Mouse (Mus musculus) liver, embryonic 15.5 days (tissue): ENCODE data around the gene Nmrk2. TPM values are rescaled to one million over a fixed set of nuclear protein-coding genes. Genes with fewer than 3 reads are reported as not detected.

Experiments
- ATAC-seq: fragments of 200-750 bp; cut with Nextera tagmentation; 2 replicates; pipeline ENCODE4 v1.8.0; 2017; ENCODE audit warnings: moderate number of reproducible peaks, mild to moderate bottlenecking, moderate library complexity; ENCODE audit not compliant: insufficient read depth
- H3K27ac ChIP-seq: fragments of 300-500 bp; sonication (generic); replicated peaks from 2 replicates; pipeline ENCODE4 v1.5.1; 2015; ENCODE audit warnings: mild to moderate bottlenecking, inconsistent platforms
- H3K27me3 ChIP-seq: fragments of 300-500 bp; sonication (generic); 2 replicates; pipeline ENCODE4 v1.6.1; 2015; ENCODE audit warnings: mild to moderate bottlenecking, inconsistent platforms
- H3K36me3 ChIP-seq: fragments of 300-500 bp; sonication (generic); replicated peaks from 2 replicates; pipeline ENCODE4 v1.6.1; 2015; ENCODE audit warnings: moderate library complexity, mild to moderate bottlenecking, inconsistent platforms
- H3K4me1 ChIP-seq: fragments of 300-500 bp; sonication (generic); replicated peaks from 2 replicates; pipeline ENCODE4 v1.6.1; 2015; ENCODE audit warnings: inconsistent platforms
- H3K4me2 ChIP-seq: fragments of 300-500 bp; sonication (generic); 2 replicates; pipeline ENCODE4 v1.6.1; 2015; ENCODE audit warnings: moderate library complexity, mild to moderate bottlenecking, inconsistent platforms
- H3K4me3 ChIP-seq: fragments of 300-500 bp; sonication (generic); replicated peaks from 2 replicates; pipeline ENCODE4 v1.5.1; 2015; ENCODE audit warnings: mild to moderate bottlenecking, inconsistent platforms
- H3K9ac ChIP-seq: fragments of 300-500 bp; sonication (generic); 2 replicates; pipeline ENCODE4 v1.6.1; 2015; ENCODE audit warnings: moderate library complexity, mild to moderate bottlenecking, inconsistent platforms
- H3K9me3 ChIP-seq: fragments of 300-500 bp; sonication (generic); replicated peaks from 2 replicates; pipeline ENCODE4 v1.6.1; 2016; ENCODE audit warnings: inconsistent platforms
- WGBS: fragments of 180-500 bp; shearing (Covaris S2); methylation state at CpG from one replicate; pipeline ENCODE4 v1.1.7; 2015; ENCODE audit warnings: mixed read lengths; ENCODE audit not compliant: insufficient replicate concordance; 5-methylcytosine and 5-hydroxymethylcytosine counted together
- polyA plus RNA-seq: library from polyadenylated mRNA; unstranded; fragments of >200 nt; fragmentation: Nextera tagmentation; extraction: Ambion mirVana; gene quantifications from 2 replicates; pipeline ENCODE4 v1.2.1, GENCODE M21; 2015

Nmrk2 gene
- 0.09 TPM in 1 of 2 replicates, not detected in the other for polyA plus RNA-seq

DNA sequence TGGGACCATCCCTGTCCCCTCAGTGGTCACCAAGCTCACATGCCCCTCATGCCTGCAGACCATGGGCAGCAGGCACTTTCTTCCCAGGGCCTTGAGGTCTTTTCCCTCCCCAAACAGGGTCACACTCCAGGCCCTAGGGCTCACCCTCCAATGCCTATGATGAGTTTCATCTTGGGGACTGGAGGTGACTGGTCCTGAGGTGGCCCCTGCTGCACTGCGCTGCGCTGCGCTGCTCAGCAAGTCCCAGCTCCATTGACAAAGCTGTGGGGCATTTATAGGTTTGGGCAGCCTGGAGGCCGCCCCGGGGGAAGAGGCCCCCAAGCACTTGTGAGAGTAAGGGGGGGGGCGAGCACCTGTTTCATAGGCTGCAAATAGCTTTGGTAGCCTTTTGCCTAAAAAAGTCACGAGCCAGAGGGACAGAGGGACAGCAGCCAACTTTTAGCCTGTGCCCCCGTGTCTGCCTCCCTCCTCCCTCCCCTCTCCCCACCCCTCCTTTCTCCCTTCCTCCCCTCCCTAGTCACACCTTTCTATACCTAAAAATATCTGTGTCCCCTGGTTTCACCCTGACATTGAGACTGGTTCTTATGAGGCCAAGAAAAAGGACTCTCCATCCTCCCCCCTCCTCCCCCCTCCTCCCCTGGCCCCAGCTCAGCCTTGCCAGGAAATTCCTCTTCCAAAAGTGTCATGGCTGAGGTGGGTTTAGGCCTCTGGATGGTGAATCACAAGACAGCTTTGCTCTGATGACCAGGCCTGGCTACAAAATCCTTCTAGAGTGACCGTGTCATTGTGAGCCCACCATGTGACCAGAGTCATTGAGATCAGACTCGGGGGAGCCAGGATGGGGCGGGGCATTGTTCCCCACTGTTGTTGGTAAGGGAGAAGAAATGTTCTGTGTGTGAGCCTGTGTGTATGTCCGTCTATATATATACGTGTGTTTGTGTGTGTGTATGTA is at the start of gene Nmrk2:
TSS of gene Nmrk2 (minus strand) at position 245 of the 952 bp plus-strand sequence.
- Histone ChIP-seq H3K4me3 (no peak within 1 kb of the TSS), H3K27ac (no peak within 1 kb of the TSS), H3K9ac (no peak within 1 kb of the TSS), H3K36me3 (no peaks in the 10 kb centered on the region), H3K4me1 (peaks cover 22% of the 10 kb centered on the region), H3K9me3 (no peaks in the 10 kb centered on the region), H3K27me3 (peaks cover 40% of the 10 kb centered on the region), H3K4me2 (no peak within 1 kb of the TSS)
- ATAC-seq: no peak
- WGBS: 64% methylated on average over 13 of the region's 13 CpGs

DNA sequence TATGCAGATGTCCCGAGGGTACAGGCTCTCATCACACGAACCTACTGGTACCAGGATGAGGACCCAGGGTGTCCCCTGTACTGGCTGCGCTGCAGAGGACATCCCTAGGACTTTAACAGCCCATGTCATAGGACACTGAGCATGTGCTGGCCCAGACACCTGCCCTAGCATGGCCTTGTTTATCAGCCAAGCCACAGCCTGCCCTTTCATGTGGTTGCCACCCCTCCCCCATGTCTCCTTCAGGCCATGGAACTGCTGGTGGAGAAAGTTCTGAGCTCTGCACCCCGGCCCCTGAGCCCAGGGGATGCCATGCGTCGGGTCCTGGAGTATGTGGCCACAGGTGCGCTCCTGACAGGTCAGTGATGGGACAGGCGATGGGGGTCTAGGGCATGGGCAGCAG is 47.6 kb upstream of the Nmrk2 start:
- Histone ChIP-seq H3K27ac (no peak overlapping the region), H3K4me3 (no peak overlapping the region), H3K27me3 (peaks cover 45% of the 10 kb centered on the region), H3K9ac (no peak overlapping the region), H3K4me1 (peaks cover 16% of the 10 kb centered on the region), H3K4me2 (no peak overlapping the region), H3K36me3 (no peaks in the 10 kb centered on the region), H3K9me3 (no peaks in the 10 kb centered on the region)
- 64% methylated on average over 8 of the region's 8 CpGs for WGBS
- 0 out of 2 replicates have a peak, but pooled peaks have one; percentile 8 for ATAC-seq

DNA sequence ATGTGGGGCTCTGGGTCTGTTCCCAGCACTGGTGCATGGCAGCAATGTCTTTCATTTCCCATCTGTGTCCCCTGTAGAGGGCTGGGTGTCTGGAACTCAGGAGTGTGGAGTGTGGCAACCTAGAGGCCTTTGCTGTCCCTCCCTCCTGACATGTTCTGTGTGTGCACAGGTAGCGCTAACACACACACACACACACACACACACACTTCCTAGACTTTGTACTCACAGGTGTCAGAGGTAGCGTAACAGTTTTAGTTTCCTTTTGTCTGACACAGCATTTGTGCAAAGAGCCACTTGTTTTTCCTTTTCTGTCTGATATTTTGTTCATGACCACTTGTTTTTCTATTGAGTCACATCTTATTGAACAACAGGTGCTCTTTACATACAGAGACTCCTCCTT is 46.0 kb upstream of the Nmrk2 start:
- H3K4me2 ChIP-seq: no peak overlapping the region
- ATAC-seq: no peak

DNA sequence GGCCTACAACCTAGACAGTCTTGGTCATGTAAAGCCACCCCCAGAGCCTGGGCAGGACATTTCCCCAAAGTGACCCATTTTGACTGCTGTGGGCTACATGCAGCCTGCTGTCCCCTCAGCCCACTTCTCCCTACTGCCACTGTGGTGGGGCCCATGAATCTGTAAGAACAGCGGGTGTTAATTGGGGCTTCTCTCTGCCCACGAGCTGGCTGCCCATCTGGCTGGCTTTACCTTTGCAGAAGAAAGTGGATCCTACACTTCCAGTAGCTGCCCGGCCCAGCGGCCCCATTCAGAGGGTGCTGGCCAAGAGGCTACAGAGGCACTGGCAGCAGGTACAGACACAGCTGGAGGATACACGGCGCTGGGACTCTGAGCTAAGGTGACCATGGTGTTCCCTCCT is 43.3 kb upstream of the Nmrk2 start:
- Histone ChIP-seq H3K27me3 (peaks cover 52% of the 10 kb centered on the region), H3K9ac (no peak overlapping the region), H3K36me3 (no peaks in the 10 kb centered on the region), H3K4me2 (no peak overlapping the region), H3K4me1 (peaks cover 9% of the 10 kb centered on the region; the same call in 1 of the 2 replicates), H3K27ac (no peak overlapping the region), H3K4me3 (no peak overlapping the region), H3K9me3 (no peaks in the 10 kb centered on the region)
- no peak for ATAC-seq
- 84% methylated on average over 6 of the region's 6 CpGs for WGBS

More for the DNA sequence above, 46.0 kb upstream of the Nmrk2 start:
- no peaks in the 10 kb centered on the region for H3K36me3 ChIP-seq
- no peaks in the 10 kb centered on the region for H3K9me3 ChIP-seq
- H3K27ac ChIP-seq: no peak overlapping the region
- H3K27me3 ChIP-seq: peaks cover 45% of the 10 kb centered on the region
- H3K9ac ChIP-seq: no peak overlapping the region
- peaks cover 13% of the 10 kb centered on the region; the same call in 1 of the 2 replicates for H3K4me1 ChIP-seq
- WGBS: 67% methylated on average over 2 of the region's 2 CpGs
- H3K4me3 ChIP-seq: no peak overlapping the region

DNA sequence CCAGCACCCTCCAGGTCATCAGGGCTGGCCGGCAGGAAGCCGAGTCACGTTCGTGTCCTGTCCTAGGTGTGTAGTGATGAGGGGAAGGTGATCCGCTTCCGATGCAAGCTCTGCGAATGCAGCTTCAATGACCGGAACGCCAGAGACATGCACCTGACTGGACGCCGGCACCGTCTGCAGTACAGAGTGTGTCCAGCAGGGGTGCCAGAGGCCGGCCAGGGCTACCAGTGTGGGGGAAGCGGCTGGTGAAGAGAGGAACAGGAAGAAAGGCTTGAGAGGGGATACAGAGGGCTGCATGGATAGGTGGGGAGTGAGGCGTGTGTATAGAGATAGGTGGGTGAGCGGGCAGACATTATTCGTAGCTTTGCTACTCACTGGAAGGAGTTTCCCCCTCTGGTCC is 42.7 kb upstream of the Nmrk2 start:
- Histone ChIP-seq H3K4me2 (no peak overlapping the region), H3K27me3 (peaks cover 57% of the 10 kb centered on the region), H3K27ac (no peak overlapping the region), H3K36me3 (no peaks in the 10 kb centered on the region), H3K4me1 (peaks cover 7% of the 10 kb centered on the region; the same call in 1 of the 2 replicates), H3K4me3 (no peak overlapping the region), H3K9me3 (no peaks in the 10 kb centered on the region), H3K9ac (no peak overlapping the region)
- WGBS: 3% methylated on average over 17 of the region's 17 CpGs
- ATAC-seq: 0 out of 2 replicates have a peak, but pooled peaks have one; percentile 29

DNA sequence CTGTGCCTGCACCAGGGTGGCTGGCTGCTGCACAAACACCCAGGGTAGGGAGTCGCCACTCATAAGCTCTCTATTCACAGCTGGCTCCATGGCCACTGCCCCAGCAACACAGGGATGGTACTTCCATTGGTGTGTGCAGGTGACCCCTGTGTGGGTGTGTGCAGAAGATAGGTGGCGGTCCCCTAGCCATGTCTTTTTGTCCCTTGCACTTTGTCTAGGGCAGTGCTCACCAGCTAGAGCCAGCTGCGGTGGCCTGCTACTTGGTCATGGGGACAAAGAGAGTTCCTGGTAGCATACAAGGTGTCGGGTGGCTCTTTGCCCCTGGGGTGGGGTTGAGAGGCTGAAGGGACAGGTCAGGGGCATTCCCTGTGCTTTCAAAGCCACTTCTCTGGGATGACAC is 42.3 kb upstream of the Nmrk2 start:
- H3K27ac ChIP-seq: no peak overlapping the region
- H3K4me3 ChIP-seq: no peak overlapping the region
- peaks cover 4% of the 10 kb centered on the region; the same call in 1 of the 2 replicates for H3K4me1 ChIP-seq
- no peak overlapping the region for H3K9ac ChIP-seq
- no peaks in the 10 kb centered on the region for H3K36me3 ChIP-seq
- H3K27me3 ChIP-seq: peaks cover 62% of the 10 kb centered on the region
- no peak overlapping the region for H3K4me2 ChIP-seq
- ATAC-seq: no peak
- no peaks in the 10 kb centered on the region for H3K9me3 ChIP-seq
- WGBS: 70% methylated on average over 4 of the region's 4 CpGs

DNA sequence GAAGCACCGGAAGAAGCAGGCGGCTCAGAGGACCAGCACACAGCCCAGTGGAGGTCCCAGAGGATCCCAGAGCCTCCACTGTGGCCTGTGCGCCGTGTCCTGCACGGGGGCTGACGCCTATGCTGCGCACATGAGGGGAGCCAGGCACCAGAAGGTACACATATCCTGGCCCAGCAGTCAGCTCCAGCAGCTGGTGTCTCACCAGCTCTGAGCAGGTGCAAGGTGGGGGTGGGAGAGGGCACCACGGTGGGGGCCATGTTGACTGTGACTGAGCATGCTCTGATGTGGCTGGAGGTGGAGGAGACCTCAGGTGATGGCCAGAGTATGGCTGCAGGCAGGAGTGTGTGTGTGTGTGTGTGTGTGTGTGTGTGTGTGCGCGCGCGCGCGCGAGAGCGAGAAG is 40.2 kb upstream of the Nmrk2 start:
- Histone ChIP-seq H3K36me3 (no peaks in the 10 kb centered on the region), H3K27ac (no peak overlapping the region), H3K27me3 (peaks cover 81% of the 10 kb centered on the region), H3K4me3 (no peak overlapping the region), H3K4me1 (peaks cover 4% of the 10 kb centered on the region; the same call in 1 of the 2 replicates), H3K9me3 (no peaks in the 10 kb centered on the region), H3K4me2 (no peak overlapping the region), H3K9ac (no peak overlapping the region)
- ATAC-seq: no peak
- WGBS: 81% methylated on average over 16 of the region's 16 CpGs

DNA sequence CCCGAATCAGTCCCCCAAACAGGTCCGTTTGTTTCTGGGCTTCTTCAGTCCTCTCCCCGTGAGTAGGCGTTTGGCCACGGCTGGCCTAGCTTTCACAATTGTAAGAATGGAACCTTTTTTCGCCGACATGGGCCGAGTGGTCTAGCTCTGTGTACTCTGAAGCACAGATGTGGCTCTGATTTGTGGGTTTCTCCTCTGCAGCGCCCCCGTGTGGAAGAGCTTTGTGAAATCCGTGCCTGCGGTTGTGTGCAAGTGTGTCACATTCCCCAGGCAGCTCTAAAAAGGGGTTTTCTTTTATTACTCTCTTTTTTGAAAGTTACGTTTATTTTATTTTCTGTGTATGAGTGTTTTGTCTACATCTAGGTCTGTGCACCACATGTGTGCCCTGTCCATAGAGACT is 39.0 kb upstream of the Nmrk2 start:
- Histone ChIP-seq H3K4me1 (peaks cover 4% of the 10 kb centered on the region; the same call in 1 of the 2 replicates), H3K4me3 (no peak overlapping the region), H3K36me3 (no peaks in the 10 kb centered on the region), H3K27ac (no peak overlapping the region), H3K9ac (no peak overlapping the region), H3K4me2 (no peak overlapping the region), H3K27me3 (peaks cover 82% of the 10 kb centered on the region), H3K9me3 (no peaks in the 10 kb centered on the region)
- 17% methylated on average over 13 of the region's 13 CpGs for WGBS
- ATAC-seq: no peak

DNA sequence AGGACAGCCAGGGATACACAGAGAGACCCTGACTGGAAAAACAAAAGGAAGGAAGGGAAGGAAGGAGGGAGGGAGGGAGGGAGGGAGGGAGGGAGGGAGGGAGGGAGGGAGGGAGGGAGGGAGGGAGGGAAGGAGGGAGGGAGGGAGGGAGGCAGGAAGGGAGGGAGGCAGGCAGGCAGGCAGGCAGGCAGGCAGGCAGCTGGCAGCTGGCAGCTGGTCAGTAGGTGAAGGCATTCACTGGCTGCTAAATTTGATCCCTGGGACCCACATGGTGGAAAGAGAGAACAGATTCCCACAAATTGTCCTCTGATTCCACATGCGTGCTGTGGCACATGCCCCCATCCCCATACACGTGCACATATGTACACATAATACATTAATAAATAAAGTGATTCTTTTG is 36.8 kb upstream of the Nmrk2 start:
- Histone ChIP-seq H3K36me3 (no peaks in the 10 kb centered on the region), H3K9me3 (no peaks in the 10 kb centered on the region), H3K27me3 (peaks cover 79% of the 10 kb centered on the region), H3K9ac (no peak overlapping the region), H3K4me1 (peaks cover 9% of the 10 kb centered on the region), H3K4me2 (no peak overlapping the region), H3K27ac (no peak overlapping the region), H3K4me3 (no peak overlapping the region)
- WGBS: 63% methylated on average over 2 of the region's 2 CpGs
- no peak for ATAC-seq

DNA sequence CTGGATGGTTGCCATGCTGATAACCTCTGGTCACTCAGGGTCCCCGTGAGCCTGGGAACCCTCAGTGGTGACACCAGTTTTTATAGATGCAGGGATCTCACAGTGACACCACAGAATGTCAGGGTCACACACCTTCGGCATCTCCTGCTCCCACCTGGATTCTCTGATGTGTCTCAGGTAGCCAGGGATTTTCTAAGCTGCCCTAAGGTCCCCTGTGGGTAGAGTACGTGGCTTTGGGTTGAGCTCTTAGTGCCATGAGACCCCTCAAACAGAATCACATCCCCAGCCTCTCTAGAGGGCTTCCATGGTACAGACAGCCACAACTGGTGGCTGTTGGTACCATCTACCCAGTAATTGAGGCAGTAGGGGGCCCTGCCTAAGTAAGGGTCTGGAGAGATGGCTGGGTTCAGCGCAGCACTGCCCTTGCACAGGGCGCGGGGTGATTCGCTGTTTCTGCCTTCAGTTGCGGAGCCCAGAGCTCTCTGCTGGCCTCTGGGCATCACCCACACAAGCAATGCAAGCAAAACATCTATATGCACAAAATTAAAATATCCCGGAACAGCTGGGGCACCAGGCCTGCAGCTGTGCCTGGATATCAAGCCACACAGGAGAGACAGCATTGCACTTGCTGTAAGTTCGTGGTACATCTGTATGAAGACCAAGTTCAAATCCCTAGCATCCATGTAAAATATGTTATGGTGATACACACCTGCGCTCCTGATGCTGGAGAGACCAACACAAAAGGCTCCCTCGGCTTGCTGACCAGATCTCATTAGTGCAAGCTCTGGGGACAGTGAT is 34.8 kb upstream of the Nmrk2 start:
- no peaks in the 10 kb centered on the region for H3K9me3 ChIP-seq
- H3K27me3 ChIP-seq: peaks cover 72% of the 10 kb centered on the region
- H3K4me1 ChIP-seq: peaks cover 22% of the 10 kb centered on the region
- H3K4me3 ChIP-seq: no peak overlapping the region
- no peaks in the 10 kb centered on the region for H3K36me3 ChIP-seq
- no peak overlapping the region for H3K27ac ChIP-seq
- no peak overlapping the region for H3K9ac ChIP-seq
- WGBS: 65% methylated on average over 12 of the region's 12 CpGs
- H3K4me2 ChIP-seq: no peak overlapping the region
- ATAC-seq: no peak

DNA sequence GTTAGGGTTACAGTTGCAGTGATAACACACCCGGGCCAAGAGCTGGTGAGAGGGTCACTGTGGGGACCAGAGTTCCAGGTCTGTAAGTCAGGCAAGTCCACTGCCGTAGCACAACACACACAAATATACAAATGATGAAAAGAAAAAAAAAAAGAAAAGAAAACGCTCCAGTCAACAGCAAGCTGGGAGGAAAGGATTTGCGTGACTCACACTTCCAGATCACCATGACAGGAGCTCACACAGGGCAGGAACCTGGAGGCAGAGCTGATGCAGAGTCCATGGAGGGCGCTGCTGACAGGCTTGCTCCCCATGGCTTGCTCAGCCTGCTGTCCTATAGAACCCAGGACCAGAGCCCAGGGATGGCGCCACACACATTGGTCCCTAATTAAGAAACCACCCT is 32.4 kb upstream of the Nmrk2 start:
- ATAC-seq: no peak
- Histone ChIP-seq H3K9ac (no peak overlapping the region), H3K36me3 (no peaks in the 10 kb centered on the region), H3K4me2 (peak overlapping the region; percentile 87; the same call in 1 of the 2 replicates), H3K9me3 (no peaks in the 10 kb centered on the region), H3K4me3 (no peak overlapping the region), H3K27ac (no peak overlapping the region), H3K4me1 (peaks cover 18% of the 10 kb centered on the region), H3K27me3 (peaks cover 72% of the 10 kb centered on the region)
- 76% methylated on average over 6 of the region's 6 CpGs for WGBS
